Mouse (Mus musculus): Measurements from ENCODE around the gene Mybpc2.

- TF ChIP-seq CTCF (IDR thresholded peaks at IDR 0.05; ENCODE audit: insufficient read depth, low read depth, low read length) (no peak), POLR2A (IDR thresholded peaks at IDR 0.05; ENCODE audit: insufficient read depth, low read depth, low read length) (no peak)
Observed at GRCm38 (mm10) chr7:44557629-44558028, 33.2 kb upstream of the Mybpc2 start.

All from olfactory bulb, adult 2 months (tissue).